Mouse (Mus musculus) hindbrain, embryonic 12.5 days (tissue): ENCODE measurements around the gene Rbm4. TPM values are rescaled to one million over a fixed set of nuclear protein-coding genes. Genes with fewer than 3 reads are reported as not detected.
"Not testable (repeated sequence)": the region's sequence is repeated elsewhere in the genome, so short reads cannot be mapped to it uniquely, and the experiment has no call there.

ENCODE experiments used
- ATAC-seq: fragments of 200-750 bp; cut with Nextera tagmentation; 2 replicates; pipeline ENCODE4 v1.8.0; 2017; ENCODE audit warnings: moderate TSS enrichment; ENCODE audit not compliant: low FRiP score
- H3K27ac ChIP-seq: fragments of 300-500 bp; sonication (generic); 2 replicates; pipeline ENCODE4 v1.5.1; 2016; ENCODE audit warnings: mild to moderate bottlenecking
- H3K27me3 ChIP-seq: fragments of 300-500 bp; sonication (generic); 2 replicates; pipeline ENCODE4 v1.6.1; 2016; ENCODE audit warnings: mild to moderate bottlenecking
- H3K36me3 ChIP-seq: fragments of 300-500 bp; sonication (generic); 2 replicates; pipeline ENCODE4 v1.6.1; 2016; ENCODE audit warnings: mild to moderate bottlenecking
- H3K4me1 ChIP-seq: fragments of 300-500 bp; sonication (generic); 2 replicates; pipeline ENCODE4 v1.6.1; 2016
- H3K4me2 ChIP-seq: fragments of 300-500 bp; sonication (generic); replicated peaks from 2 replicates; pipeline ENCODE4 v1.6.1; 2016; ENCODE audit warnings: mild to moderate bottlenecking
- H3K4me3 ChIP-seq: fragments of 300-500 bp; sonication (generic); 2 replicates; pipeline ENCODE4 v1.5.1; 2016; ENCODE audit warnings: mild to moderate bottlenecking
- H3K9ac ChIP-seq: fragments of 300-500 bp; sonication (generic); 2 replicates; pipeline ENCODE4 v1.6.1; 2016; ENCODE audit warnings: mild to moderate bottlenecking, moderate library complexity
- H3K9me3 ChIP-seq: fragments of 300-500 bp; sonication (generic); replicated peaks from 2 replicates; pipeline ENCODE4 v1.6.1; 2016; ENCODE audit warnings: mild to moderate bottlenecking
- WGBS: fragments of 180-500 bp; shearing (Covaris S2); methylation state at CpG from one replicate; pipeline ENCODE4 v1.1.7; 2016; 5-methylcytosine and 5-hydroxymethylcytosine counted together
- polyA plus RNA-seq: library from polyadenylated mRNA; unstranded; fragments of >200 nt; fragmentation: Nextera tagmentation; extraction: Ambion mirVana; gene quantifications from 2 replicates; pipeline ENCODE4 v1.2.1, GENCODE M21; 2016

The Rbm4 gene
- polyA plus RNA-seq, 1 experiment from 2014 or later: 94.8 TPM

DNA sequence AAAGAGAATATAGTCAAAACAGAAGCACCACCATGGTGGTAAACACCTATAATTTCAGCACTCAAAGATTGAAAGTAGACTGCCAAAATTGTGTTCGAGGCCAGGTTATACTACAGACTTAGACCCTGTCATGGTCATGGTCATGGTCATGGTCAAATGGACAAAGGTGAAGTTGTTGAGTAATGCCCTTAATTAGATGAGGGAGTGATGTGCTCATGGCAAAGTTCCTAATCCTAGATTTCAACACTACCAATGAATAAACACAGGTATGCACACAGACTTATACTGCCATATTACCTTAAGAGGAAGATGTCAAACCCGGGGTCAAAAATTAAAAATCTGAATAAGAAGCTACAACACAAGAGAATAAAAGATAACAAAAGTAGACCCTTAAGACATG, 7.4 kb downstream of the Rbm4 start:
- no peak overlapping the region for H3K4me2 ChIP-seq
- H3K9ac ChIP-seq: no peak overlapping the region
- H3K4me1 ChIP-seq: peaks cover 33% of the 10 kb centered on the region
- 97% methylated on average over 2 of the region's 2 CpGs for whole genome bisulfite sequencing
- no peak overlapping the region for H3K4me3 ChIP-seq
- H3K27ac ChIP-seq: no peak overlapping the region
- H3K27me3 ChIP-seq: no peaks in the 10 kb centered on the region
- H3K9me3 ChIP-seq: no peaks in the 10 kb centered on the region
- H3K36me3 ChIP-seq: peaks cover 72% of the 10 kb centered on the region
- no peak for ATAC-seq

DNA sequence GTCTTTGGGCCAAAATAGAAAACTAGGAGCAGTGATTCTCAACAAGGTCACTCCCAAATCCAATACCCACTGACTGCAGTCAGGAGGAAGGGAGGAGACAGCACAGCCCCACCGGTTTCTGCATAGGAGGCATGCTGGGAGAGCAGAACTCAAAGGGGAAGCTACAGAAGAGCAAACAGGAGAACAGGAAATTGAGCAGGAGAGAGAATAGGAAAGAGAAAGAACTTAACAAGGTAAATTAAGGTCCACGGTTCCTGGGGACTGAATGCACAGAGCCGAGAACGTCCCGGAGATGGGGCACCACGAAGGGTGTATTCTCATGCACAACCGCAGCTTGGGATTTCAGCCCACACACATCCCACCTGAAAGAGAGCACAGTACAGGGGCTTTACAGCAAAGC, 8.5 kb downstream of the Rbm4 start:
- H3K9me3 ChIP-seq: no peaks in the 10 kb centered on the region
- H3K4me2 ChIP-seq: no peak overlapping the region
- ATAC-seq: no peak
- no peak overlapping the region for H3K4me3 ChIP-seq
- WGBS: 94% methylated on average over 7 of the region's 7 CpGs
- no peak overlapping the region for H3K9ac ChIP-seq
- peaks cover 22% of the 10 kb centered on the region for H3K4me1 ChIP-seq
- no peaks in the 10 kb centered on the region for H3K27me3 ChIP-seq
- H3K27ac ChIP-seq: no peak overlapping the region
- peaks cover 67% of the 10 kb centered on the region for H3K36me3 ChIP-seq

DNA sequence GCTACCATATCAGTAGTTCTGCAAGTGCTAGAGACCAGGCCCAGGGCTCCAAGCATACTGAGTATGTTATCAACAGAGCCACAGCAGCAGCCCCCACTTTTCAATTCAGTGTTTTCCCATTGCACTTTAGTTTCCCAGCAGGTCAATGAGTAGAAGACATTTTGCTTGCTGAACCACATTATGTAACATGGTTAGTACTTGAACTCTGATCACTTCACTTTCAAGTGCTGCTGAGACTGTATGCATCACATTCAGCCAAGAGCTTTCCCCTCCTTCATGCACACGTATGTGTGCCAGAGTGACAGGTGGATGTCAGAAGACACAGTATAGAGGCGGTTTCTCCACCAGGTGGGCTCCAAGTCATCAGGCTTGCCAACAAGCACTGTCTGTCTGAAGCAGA, 10.8 kb downstream of the Rbm4 start:
- peaks cover 66% of the 10 kb centered on the region for H3K36me3 ChIP-seq
- H3K27me3 ChIP-seq: no peaks in the 10 kb centered on the region

DNA sequence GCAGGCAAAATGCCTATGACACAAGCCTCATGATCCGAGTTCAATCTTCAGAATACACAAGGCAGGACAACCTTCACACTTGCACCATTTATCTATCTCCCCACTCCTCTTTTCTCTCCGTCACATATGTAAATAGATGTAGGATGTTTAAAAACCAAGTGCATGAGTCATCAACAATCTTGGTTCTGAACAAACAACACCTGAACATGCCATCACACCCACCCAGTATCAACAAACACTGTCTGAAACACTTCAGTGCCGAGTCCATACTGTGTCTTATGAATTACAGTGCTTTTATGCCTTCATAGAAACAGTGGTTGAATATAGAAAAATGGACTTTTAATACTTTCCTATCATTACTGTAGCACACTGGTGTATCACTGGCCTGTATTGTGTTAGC, 20.9 kb downstream of the Rbm4 start:
- H3K4me2 ChIP-seq: no peak overlapping the region
- H3K9me3 ChIP-seq: no peaks in the 10 kb centered on the region
- H3K27me3 ChIP-seq: no peaks in the 10 kb centered on the region
- no peaks in the 10 kb centered on the region for H3K4me1 ChIP-seq
- peaks cover 67% of the 10 kb centered on the region for H3K36me3 ChIP-seq
- H3K4me3 ChIP-seq: no peak overlapping the region
- WGBS: 89% methylated on average over 3 of the region's 3 CpGs
- no peak overlapping the region for H3K27ac ChIP-seq
- ATAC-seq: no peak
- no peak overlapping the region for H3K9ac ChIP-seq

More for the DNA sequence above, 10.8 kb downstream of the Rbm4 start:
- Histone ChIP-seq H3K4me3 (no peak overlapping the region), H3K9ac (no peak overlapping the region), H3K27ac (no peak overlapping the region), H3K4me2 (no peak overlapping the region), H3K4me1 (peaks cover 10% of the 10 kb centered on the region; the same call in 1 of the 2 replicates), H3K9me3 (no peaks in the 10 kb centered on the region)
- 91% methylated on average over 2 of the region's 2 CpGs for WGBS
- ATAC-seq: no peak

DNA sequence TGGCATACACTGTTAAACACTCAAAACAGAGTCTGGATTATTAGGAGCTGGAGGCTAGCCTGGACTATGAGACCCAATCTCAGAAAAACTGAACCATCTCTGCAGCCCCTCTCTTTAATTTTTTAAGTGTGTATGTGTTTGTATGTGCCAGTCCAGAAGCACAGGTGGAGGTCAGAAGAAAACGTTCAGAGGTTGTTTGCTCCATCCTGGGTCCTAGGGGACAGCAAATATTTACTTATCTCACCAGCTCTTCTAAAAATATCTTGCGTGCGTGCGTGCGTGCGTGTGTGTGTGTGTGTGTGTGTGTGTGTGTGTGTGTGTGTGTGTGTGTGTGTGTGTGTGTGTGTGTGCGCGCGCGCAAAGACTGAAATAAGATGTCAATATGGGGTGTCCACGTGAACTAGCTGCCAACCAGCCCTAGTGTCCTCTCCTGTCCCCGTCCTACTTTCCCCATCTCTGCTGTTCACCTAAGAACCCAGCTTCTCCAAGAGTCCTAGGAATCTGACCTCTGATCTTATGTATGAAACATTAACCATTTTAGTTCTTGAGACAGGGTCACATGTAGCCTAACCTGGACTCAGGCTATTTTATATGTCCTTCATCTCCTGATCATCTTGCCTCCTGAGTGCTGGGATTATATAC, 26.1 kb downstream of the Rbm4 start:
- no peaks in the 10 kb centered on the region for H3K27me3 ChIP-seq
- no peak overlapping the region for H3K4me2 ChIP-seq
- H3K27ac ChIP-seq: no peak overlapping the region
- H3K4me1 ChIP-seq: peaks cover 11% of the 10 kb centered on the region; the same call in 1 of the 2 replicates
- no peak overlapping the region for H3K9ac ChIP-seq
- WGBS: 85% methylated on average over 7 of the region's 12 CpGs
- peaks cover 78% of the 10 kb centered on the region for H3K36me3 ChIP-seq
- ATAC-seq: no peak
- H3K4me3 ChIP-seq: no peak overlapping the region
- no peaks in the 10 kb centered on the region for H3K9me3 ChIP-seq

DNA sequence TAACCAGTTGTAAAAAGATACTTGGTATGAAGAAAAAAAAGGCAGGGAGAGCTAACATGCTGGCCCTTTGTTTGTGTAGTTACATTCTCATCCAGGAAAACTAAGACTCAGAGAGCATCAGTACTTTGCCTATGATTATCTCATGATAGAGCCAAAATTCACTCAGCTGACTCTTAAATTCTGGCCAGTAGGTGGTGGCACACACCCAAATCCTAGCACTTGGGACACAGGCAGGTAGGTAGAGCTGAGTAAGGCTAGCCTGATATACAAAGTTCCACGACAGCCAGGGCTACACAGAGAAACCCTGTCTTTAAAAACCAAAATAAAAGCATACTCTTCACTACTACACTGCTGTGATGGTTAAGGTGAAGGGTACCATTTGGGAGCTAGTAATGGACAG, 30.8 kb downstream of the Rbm4 start:
- Histone ChIP-seq H3K27me3 (no peaks in the 10 kb centered on the region), H3K4me3 (no peak overlapping the region), H3K27ac (no peak overlapping the region), H3K4me1 (peaks cover 44% of the 10 kb centered on the region), H3K9me3 (no peaks in the 10 kb centered on the region), H3K9ac (no peak overlapping the region), H3K36me3 (peaks cover 69% of the 10 kb centered on the region), H3K4me2 (no peak overlapping the region)
- 76% methylated on average over 1 of the region's 1 CpGs for WGBS
- no peak for ATAC-seq

DNA sequence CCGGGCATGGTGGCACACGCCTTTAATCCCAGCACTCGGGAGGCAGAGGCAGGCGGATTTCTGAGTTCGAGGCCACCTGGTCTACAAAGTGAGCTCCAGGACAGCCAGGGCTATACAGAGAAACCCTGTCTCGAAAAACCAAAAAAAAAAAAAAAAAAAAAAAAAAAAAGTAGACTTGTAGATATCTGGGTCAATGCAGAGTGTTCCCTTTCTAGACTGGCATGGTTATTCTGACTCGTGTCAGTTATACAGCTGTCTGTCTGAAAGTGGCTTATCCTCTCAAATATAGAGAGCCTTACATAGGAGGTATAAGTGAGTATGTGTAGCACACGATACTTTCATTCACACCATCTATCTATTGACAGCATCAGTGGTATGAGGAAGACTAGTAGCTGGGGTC, 33.2 kb downstream of the Rbm4 start:
- not testable (repeated sequence) for H3K27ac ChIP-seq, H3K9ac ChIP-seq, H3K4me2 ChIP-seq, H3K9me3 ChIP-seq, H3K27me3 ChIP-seq, H3K4me3 ChIP-seq, ATAC-seq
- peaks cover 51% of the 10 kb centered on the region for H3K36me3 ChIP-seq
- whole genome bisulfite sequencing: 91% methylated on average over 8 of the region's 8 CpGs
- peaks cover 48% of the 10 kb centered on the region for H3K4me1 ChIP-seq

DNA sequence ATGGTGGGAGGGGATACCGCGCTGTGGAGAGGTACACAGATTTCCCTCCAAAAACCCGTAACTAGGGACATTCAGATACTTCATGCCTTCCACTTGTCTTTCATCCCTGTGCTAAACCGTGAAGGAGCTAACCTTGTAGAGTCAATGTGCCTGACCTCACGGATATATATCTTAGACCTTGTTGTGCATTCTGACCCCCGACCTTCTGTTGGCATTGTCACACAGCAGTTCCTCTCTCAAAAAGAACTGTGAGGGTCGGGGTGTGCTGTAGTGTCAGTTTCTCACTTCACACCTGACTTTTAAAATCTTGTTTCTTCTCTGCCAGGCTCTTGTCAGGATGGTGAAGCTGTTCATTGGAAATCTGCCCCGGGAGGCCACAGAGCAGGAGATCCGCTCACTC, 36.8 kb downstream of the Rbm4 start:
- peaks cover 37% of the 10 kb centered on the region for H3K4me1 ChIP-seq
- peaks cover 31% of the 10 kb centered on the region for H3K36me3 ChIP-seq
- no peaks in the 10 kb centered on the region for H3K27me3 ChIP-seq
- H3K4me2 ChIP-seq: peak overlapping the region; percentile 62
- no peaks in the 10 kb centered on the region for H3K9me3 ChIP-seq
- peak overlapping the region; percentile 81 for H3K9ac ChIP-seq
- no peak for ATAC-seq
- H3K27ac ChIP-seq: peak overlapping the region; percentile 98
- WGBS: 7% methylated on average over 9 of the region's 9 CpGs
- peak overlapping the region; percentile 74 for H3K4me3 ChIP-seq

DNA sequence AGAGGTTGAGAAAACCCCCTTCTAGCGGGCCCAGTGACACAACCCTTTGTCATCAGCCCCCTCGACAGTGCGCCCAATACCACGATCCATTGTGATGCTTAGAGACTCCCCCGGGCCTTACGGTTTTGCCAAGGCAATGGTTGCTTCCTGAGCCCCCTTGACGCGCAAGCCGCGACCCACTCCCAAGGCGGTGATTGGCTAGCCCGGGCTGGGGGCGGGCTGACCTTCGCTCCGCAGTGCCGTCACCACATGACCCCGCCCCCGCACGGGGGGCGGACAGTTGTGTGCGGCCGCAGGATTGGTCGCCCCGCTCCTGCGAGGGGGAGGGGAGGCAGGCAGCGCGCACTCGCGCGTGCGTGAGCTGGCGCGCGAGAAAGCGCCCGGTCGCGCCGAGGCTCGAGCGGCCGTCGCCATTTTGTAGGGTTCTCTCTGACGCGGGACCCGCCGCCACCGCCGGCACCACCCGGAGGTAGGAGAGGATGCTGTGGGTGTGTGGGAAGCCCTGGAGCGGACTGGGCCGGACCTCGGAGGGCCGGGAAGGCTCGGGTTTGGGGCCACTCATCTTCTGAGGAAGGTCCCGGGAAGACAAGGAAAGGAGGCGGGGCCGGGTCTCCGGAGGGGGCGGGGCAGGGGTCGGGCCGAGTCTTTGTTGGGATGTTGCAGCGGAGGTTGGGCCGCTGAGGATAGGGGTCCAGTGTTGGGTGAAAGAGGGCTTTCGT, 37.3 kb downstream of the Rbm4 start, which contains the start of gene Rbm4b:
Gene Rbm4b, plus strand, starts transcription at position 305 of the 719 bp plus-strand sequence.
- no peaks in the 10 kb centered on the region for H3K27me3 ChIP-seq
- H3K27ac ChIP-seq: peak within 1 kb of the TSS; percentile 98
- peak within 1 kb of the TSS; percentile 62 for H3K4me2 ChIP-seq
- H3K36me3 ChIP-seq: peaks cover 33% of the 10 kb centered on the region
- H3K9me3 ChIP-seq: no peaks in the 10 kb centered on the region
- under 1% methylated on average over 65 of the region's 65 CpGs for WGBS
- H3K9ac ChIP-seq: peak within 1 kb of the TSS; percentile 81
- H3K4me1 ChIP-seq: peaks cover 34% of the 10 kb centered on the region
- H3K4me3 ChIP-seq: peak within 1 kb of the TSS; percentile 74
- peak; percentile 95 for ATAC-seq

DNA sequence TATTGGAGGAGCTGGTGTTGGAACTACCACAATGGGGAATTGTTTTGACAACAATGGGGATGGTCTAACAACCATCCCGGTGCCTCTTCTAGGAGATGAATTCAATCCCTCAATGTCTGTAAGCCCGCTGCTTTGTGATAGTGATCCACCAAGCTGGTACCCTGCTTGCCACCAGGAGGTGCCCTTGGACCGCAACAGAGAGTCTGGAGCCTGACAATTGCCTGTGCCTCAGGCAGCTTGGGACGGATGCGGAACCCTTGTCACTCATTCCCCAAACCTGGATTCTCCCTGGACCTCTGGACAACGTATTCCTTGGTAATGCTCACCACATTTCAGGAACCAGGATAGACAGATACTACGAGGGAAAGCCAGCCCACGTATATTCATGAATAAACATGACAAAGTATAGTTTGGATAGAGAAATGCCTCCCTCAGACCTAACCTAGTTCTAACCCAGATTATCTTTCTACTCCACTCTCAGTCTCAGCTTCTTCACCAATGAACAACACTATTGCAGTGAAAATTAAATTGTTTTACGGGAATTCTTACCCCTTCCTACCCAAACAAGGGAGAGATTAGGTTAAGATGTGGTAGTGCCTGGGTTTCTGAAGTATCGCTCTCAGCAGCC, 38.0 kb downstream of the Rbm4 start:
- WGBS: under 1% methylated on average over 10 of the region's 10 CpGs
- ATAC-seq: peak; percentile 76
- no peaks in the 10 kb centered on the region for H3K9me3 ChIP-seq
- peaks cover 27% of the 10 kb centered on the region for H3K4me1 ChIP-seq
- no peaks in the 10 kb centered on the region for H3K27me3 ChIP-seq
- peak overlapping the region; percentile 74 for H3K4me3 ChIP-seq
- H3K4me2 ChIP-seq: peak overlapping the region; percentile 62
- peaks cover 35% of the 10 kb centered on the region for H3K36me3 ChIP-seq
- peak overlapping the region; percentile 98 for H3K27ac ChIP-seq
- H3K9ac ChIP-seq: peak overlapping the region; percentile 81

DNA sequence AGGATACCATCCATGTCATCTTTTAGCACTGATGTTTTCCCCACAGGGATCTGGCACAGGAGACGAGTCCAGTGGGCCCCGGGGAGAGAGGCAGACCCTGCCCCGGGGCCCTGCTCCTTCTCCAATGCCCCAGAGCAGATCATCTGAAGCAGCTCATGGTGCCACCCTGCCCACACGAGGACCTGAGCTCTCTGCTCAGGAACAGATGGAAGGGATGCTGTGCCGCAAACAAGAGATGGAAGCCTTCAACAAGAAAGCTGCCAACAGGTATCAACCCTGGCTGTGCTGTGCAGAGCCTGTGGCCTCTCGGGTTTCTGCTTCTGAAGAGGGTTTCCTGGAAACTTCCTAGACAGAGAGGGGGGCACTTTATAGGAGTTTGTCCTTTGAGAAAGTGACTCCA, 43.7 kb downstream of the Rbm4 start:
- Histone ChIP-seq H3K27ac (no peak overlapping the region), H3K9me3 (no peaks in the 10 kb centered on the region), H3K4me2 (no peak overlapping the region), H3K36me3 (peaks cover 78% of the 10 kb centered on the region), H3K27me3 (no peaks in the 10 kb centered on the region), H3K4me1 (no peaks in the 10 kb centered on the region), H3K4me3 (no peak overlapping the region), H3K9ac (no peak overlapping the region)
- ATAC-seq: no peak
- 88% methylated on average over 6 of the region's 6 CpGs for WGBS

DNA sequence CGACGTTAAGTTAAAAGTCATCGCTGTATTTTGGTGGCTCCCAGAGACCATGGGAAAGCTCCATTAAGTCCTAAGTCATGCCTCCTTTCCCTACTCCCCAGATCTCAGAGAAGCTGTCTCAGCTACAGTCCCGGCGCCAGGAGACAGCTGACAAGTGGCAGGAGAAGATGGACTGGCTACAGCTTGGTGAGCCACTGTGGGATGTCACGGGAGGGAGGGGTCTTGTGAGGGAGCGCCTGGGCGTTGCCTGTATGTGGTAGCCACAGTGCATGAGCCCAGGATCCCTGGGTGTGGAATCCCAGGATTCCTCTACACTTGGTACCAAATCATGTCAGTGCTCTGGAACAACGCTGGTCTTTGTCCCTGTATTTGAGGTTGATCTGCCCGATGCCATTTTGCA, 45.2 kb downstream of the Rbm4 start:
- 89% methylated on average over 10 of the region's 10 CpGs for WGBS
- no peak overlapping the region for H3K9ac ChIP-seq

More for the DNA sequence above, 45.2 kb downstream of the Rbm4 start:
- no peak overlapping the region for H3K4me2 ChIP-seq
- no peaks in the 10 kb centered on the region for H3K4me1 ChIP-seq
- H3K4me3 ChIP-seq: no peak overlapping the region
- H3K9me3 ChIP-seq: no peaks in the 10 kb centered on the region
- H3K27me3 ChIP-seq: no peaks in the 10 kb centered on the region
- no peak for ATAC-seq
- H3K36me3 ChIP-seq: peaks cover 90% of the 10 kb centered on the region
- H3K27ac ChIP-seq: no peak overlapping the region
